Mouse (Mus musculus) midbrain, embryonic 12.5 days (tissue): ENCODE measurements around the gene Ephx4. TPM values are rescaled to one million over a fixed set of nuclear protein-coding genes. Genes with fewer than 3 reads are reported as not detected.
A peak's percentile ranks its signal among the peaks of the same experiment; 100 is the strongest.
"Not testable (repeated sequence)": the region's sequence is repeated elsewhere in the genome, so short reads cannot be mapped to it uniquely, and the experiment has no call there.

Source experiments
- ATAC-seq: fragments of 200-750 bp; cut with Nextera tagmentation; 2 replicates; pipeline ENCODE4 v1.8.0; 2017; ENCODE audit warnings: low read depth, moderate TSS enrichment, moderate library complexity; ENCODE audit not compliant: low FRiP score
- H3K27ac ChIP-seq: fragments of 300-500 bp; sonication (generic); replicated peaks from 2 replicates; pipeline ENCODE4 v1.5.1; 2016; ENCODE audit warnings: mild to moderate bottlenecking
- H3K27me3 ChIP-seq: fragments of 300-500 bp; sonication (generic); 2 replicates; pipeline ENCODE4 v1.6.1; 2016; ENCODE audit warnings: mild to moderate bottlenecking
- H3K36me3 ChIP-seq: fragments of 300-500 bp; sonication (generic); 2 replicates; pipeline ENCODE4 v1.6.1; 2016
- H3K4me1 ChIP-seq: fragments of 300-500 bp; sonication (generic); 2 replicates; pipeline ENCODE4 v1.6.1; 2016
- H3K4me2 ChIP-seq: fragments of 300-500 bp; sonication (generic); replicated peaks from 2 replicates; pipeline ENCODE4 v1.6.1; 2016; ENCODE audit warnings: mild to moderate bottlenecking, moderate library complexity
- H3K4me3 ChIP-seq: fragments of 300-500 bp; sonication (generic); 2 replicates; pipeline ENCODE4 v1.5.1; 2016; ENCODE audit warnings: mild to moderate bottlenecking
- H3K9ac ChIP-seq: fragments of 300-500 bp; sonication (generic); replicated peaks from 2 replicates; pipeline ENCODE4 v1.6.1; 2016; ENCODE audit warnings: mild to moderate bottlenecking, moderate library complexity
- H3K9me3 ChIP-seq: fragments of 300-500 bp; sonication (generic); 2 replicates; pipeline ENCODE4 v1.6.1; 2016; ENCODE audit warnings: mild to moderate bottlenecking
- WGBS: fragments of 180-500 bp; shearing (Covaris S2); methylation state at CpG from one replicate; pipeline ENCODE4 v1.1.7; 2016; 5-methylcytosine and 5-hydroxymethylcytosine counted together
- polyA plus RNA-seq: library from polyadenylated mRNA; unstranded; fragments of >200 nt; fragmentation: Nextera tagmentation; extraction: Ambion mirVana; gene quantifications from 2 replicates; pipeline ENCODE4 v1.2.1, GENCODE M21; 2016

Ephx4 gene
- 0.83 and 0.84 TPM in 2 replicates for polyA plus RNA-seq

DNA sequence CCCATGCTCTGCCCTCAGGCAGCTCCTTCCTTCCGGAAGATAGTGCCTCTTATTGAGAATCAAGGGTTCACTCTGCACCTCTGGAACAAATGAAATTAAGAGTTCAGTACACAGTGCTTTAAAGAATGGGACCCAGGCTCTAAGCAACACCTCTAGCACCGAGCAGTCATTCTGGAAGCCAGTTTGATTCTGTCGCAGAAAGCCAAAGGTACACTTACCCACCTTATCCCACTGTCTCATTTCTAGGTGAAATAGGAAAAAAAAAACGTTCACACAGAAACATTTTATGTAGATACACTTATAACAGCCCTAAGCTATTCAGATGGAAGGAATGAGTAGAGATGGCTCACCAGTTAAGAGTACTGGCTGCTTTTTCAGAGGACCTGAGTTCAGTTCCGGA lies at the start of gene Ephx4:
TSS of gene Ephx4 (plus strand) at position 301 of the 400 bp plus-strand sequence.
- WGBS = 24% methylated on average over 5 of the region's 5 CpGs
- Histone ChIP-seq H3K9me3 (no peaks in the 10 kb centered on the region; the same call in 1 of the 2 replicates), H3K36me3 (no peaks in the 10 kb centered on the region), H3K4me3 (peak within 1 kb of the TSS; percentile 65), H3K4me1 (peaks cover 12% of the 10 kb centered on the region), H3K9ac (peak within 1 kb of the TSS; percentile 58), H3K27ac (no peak within 1 kb of the TSS), H3K27me3 (peaks cover 34% of the 10 kb centered on the region), H3K4me2 (peak within 1 kb of the TSS; percentile 99)
- no peak for ATAC-seq

DNA sequence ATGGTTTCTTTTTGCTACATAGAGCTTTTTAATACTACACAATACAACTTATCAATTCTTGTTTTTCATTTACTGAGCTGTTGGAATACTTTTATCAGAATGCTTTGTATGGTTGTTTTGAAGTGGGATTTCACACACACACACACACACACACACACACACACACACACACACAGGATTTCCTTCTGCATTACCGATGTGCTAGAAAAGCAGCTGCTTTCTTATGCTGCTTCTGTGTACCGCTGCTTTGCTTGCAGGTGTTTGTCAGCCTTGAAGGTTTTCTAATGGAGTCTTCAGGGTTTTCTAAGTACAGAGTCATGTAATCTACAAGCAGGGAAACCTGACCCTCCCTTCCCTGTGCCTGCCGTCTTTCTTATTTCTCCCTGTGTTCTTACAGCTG lies 48.6 kb upstream of the Ephx4 start:
- 68% methylated on average over 3 of the region's 3 CpGs for WGBS
- ATAC-seq = no peak
- Histone ChIP-seq H3K27ac (no peak overlapping the region), H3K4me2 (no peak overlapping the region), H3K36me3 (no peaks in the 10 kb centered on the region), H3K4me1 (no peaks in the 10 kb centered on the region), H3K9ac (no peak overlapping the region), H3K4me3 (no peak overlapping the region), H3K27me3 (no peaks in the 10 kb centered on the region), H3K9me3 (no peaks in the 10 kb centered on the region)

DNA sequence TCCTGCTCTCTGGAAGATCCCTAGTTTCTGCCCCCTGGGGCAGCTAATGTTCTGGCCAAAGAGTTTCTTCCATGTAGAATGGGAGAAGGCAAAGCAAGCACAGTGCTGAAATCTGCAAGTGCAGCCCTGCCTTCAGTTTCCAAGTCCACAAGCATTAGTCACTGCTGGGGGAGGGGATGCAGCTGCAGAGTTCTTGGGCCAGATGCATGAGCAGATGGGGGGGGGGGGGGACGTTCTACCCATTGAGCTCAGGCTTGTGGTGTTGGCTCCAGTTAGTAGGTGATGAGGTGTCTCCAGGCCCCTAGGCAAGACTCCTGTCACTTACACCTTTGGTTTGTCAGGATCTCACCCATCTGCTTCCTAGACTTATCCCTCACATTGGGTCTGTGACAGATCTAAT lies 46.7 kb upstream of the Ephx4 start:
- no peak for ATAC-seq
- no peak overlapping the region for H3K4me3 ChIP-seq
- H3K36me3 ChIP-seq = no peaks in the 10 kb centered on the region
- H3K9ac ChIP-seq = no peak overlapping the region
- no peaks in the 10 kb centered on the region for H3K4me1 ChIP-seq
- H3K27me3 ChIP-seq = no peaks in the 10 kb centered on the region
- no peak overlapping the region for H3K4me2 ChIP-seq
- 27% methylated on average over 1 of the region's 1 CpGs for WGBS
- H3K27ac ChIP-seq = no peak overlapping the region
- H3K9me3 ChIP-seq = no peaks in the 10 kb centered on the region

DNA sequence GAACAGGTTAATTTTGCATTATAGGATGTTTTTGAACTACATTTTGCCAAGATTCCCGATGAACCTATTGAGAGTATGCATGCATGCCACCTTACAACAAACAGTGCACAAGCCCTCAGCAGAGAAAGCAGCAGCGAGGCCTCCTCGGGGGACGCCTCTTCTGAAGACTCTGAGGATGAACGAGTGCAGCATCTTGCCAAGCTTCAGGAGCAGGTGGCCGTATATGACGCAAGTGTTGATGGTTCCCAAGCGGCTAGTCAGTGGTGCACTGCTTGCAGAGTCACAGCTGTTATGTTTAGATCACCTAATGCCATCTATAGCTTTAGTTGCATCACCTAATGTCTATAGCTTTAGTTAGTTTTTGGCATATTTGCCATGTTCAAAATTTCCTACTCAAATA lies 44.8 kb upstream of the Ephx4 start:
- no peaks in the 10 kb centered on the region for H3K36me3 ChIP-seq
- no peak overlapping the region for H3K9ac ChIP-seq
- H3K4me1 ChIP-seq = no peaks in the 10 kb centered on the region
- ATAC-seq = no peak
- no peaks in the 10 kb centered on the region for H3K27me3 ChIP-seq
- no peaks in the 10 kb centered on the region for H3K9me3 ChIP-seq
- H3K4me3 ChIP-seq = no peak overlapping the region
- WGBS = 88% methylated on average over 8 of the region's 8 CpGs
- H3K4me2 ChIP-seq = no peak overlapping the region
- no peak overlapping the region for H3K27ac ChIP-seq

DNA sequence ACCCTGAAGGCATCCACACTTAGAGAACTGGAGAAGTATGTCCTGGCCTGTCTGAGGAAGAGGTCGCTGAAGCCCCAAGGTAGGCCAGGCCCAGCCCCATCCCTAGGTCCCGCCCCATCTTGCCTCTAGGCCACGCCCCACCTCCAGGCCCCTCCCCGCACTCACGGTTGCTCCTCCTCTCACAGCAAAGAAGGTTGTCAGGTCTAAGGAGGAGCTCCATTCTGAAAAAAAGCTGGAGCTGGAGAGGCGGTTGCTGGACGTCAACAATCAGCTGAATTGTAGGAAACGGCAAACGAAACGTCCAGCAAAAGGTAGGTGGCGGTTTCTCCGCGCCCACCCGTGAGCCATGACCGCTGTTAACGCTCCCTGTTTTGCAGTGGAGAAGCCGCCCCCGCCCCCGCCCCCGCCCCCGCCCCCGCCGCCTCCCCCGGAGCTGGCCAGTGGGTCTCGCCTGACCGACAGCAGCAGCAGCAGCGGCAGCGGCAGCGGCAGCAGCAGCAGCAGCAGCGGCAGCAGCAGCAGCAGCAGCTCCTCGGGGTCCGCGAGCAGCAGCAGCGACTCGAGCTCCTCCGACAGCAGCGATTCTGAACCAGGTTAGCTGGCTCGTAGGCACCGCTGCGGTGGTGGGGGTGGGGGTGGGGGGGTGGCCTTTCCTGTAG lies 43.0 kb upstream of the Ephx4 start:
- Histone ChIP-seq H3K36me3 (no peaks in the 10 kb centered on the region), H3K4me3 (peak overlapping the region; percentile 57), H3K9me3 (no peaks in the 10 kb centered on the region), H3K27me3 (no peaks in the 10 kb centered on the region), H3K4me1 (no peaks in the 10 kb centered on the region), H3K9ac (peak overlapping the region; percentile 66), H3K27ac (peak overlapping the region; percentile 81), H3K4me2 (peak overlapping the region; percentile 57)
- peak; percentile 98 for ATAC-seq
- under 1% methylated on average over 30 of the region's 40 CpGs for WGBS

DNA sequence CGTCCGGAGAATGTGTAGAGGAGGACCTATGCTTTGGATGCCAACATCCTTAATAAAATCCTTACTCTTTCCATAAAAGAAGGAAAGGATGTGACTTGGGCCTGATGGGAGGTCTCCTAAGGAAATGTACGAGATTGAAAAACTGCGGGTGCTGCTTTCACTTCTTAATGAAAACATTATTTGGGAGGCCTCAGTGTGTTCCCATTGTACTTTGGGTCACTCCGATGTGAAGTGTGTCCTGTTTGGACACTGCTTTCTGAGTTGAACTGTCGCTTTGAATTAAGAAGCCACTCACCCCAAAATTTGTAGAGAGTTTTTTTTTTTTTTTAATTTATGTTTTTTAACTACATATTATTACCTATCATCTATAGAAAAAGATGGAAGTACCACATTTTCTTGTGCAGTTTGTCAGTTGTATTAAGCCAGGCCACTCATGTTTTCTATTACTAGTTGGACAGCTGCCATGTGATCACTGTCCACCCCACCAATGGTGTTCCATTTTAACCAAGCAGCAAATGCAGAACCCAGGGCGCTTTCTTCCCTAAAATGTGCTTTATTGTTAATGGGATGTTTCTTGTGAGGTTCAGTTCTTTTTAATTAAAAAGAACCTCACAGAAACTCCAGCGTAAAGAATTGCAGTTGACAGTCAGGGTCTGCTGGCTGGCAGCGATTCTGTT lies 42.3 kb upstream of the Ephx4 start:
- H3K4me1 ChIP-seq = no peaks in the 10 kb centered on the region
- peak overlapping the region; percentile 57 for H3K4me2 ChIP-seq

DNA sequence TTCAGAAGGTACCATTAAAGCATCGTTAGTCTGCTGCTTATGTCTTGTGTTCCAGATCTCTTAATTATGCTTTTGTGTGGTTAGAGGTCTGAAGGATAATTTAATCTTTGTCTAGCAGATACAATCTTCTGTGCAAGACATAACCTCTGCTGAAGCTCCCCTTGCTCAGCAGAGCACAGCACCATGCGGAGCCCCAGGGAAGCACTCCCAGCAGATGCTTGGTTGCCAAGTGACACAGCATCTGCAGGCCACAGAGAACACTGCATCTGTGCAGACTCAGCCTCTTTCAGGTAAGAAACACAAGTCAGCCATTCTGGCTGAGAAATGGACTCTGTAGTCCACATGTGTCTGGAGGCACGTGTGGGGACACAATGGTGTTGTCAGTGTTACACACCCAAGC lies 32.5 kb upstream of the Ephx4 start:
- Histone ChIP-seq H3K27me3 (no peaks in the 10 kb centered on the region), H3K4me2 (no peak overlapping the region), H3K9me3 (no peaks in the 10 kb centered on the region), H3K27ac (no peak overlapping the region), H3K4me1 (peaks cover 10% of the 10 kb centered on the region; the same call in 1 of the 2 replicates), H3K9ac (no peak overlapping the region), H3K4me3 (no peak overlapping the region), H3K36me3 (no peaks in the 10 kb centered on the region)
- ATAC-seq = no peak
- WGBS = 77% methylated on average over 3 of the region's 3 CpGs

More for the DNA sequence above, 42.3 kb upstream of the Ephx4 start:
- H3K27me3 ChIP-seq = no peaks in the 10 kb centered on the region
- peak overlapping the region; percentile 57 for H3K4me3 ChIP-seq
- H3K36me3 ChIP-seq = no peaks in the 10 kb centered on the region
- WGBS = 17% methylated on average over 9 of the region's 9 CpGs
- no peaks in the 10 kb centered on the region for H3K9me3 ChIP-seq
- no peak; the same call in none of the 2 replicates for ATAC-seq
- H3K27ac ChIP-seq = peak overlapping the region; percentile 81
- peak overlapping the region; percentile 66 for H3K9ac ChIP-seq

DNA sequence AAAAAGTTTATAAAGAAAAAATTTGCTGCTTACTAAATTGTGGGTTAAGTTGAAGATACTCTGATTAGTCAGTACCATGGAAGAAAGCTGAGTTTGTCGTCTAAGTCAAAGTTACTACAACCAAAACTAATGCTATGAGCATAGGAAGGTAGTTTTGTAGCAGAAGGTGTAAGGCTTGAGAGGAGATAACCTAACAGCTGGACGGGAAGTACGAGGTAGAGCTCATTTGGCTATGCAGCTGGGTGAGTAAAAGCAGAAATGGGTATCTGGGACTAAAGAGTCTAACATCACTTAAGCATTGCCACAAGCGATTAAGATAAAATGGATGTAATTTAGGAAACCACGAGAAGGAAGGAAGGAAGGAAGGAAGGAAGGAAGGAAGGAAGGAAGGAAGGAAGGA lies 31.2 kb upstream of the Ephx4 start:
- H3K4me3 ChIP-seq = no peak overlapping the region
- no peak overlapping the region for H3K27ac ChIP-seq
- no peaks in the 10 kb centered on the region for H3K27me3 ChIP-seq
- H3K9ac ChIP-seq = no peak overlapping the region
- H3K4me2 ChIP-seq = no peak overlapping the region
- H3K4me1 ChIP-seq = peaks cover 10% of the 10 kb centered on the region; the same call in 1 of the 2 replicates
- no peak for ATAC-seq
- 90% methylated on average over 5 of the region's 5 CpGs for WGBS
- H3K36me3 ChIP-seq = no peaks in the 10 kb centered on the region
- H3K9me3 ChIP-seq = no peaks in the 10 kb centered on the region

DNA sequence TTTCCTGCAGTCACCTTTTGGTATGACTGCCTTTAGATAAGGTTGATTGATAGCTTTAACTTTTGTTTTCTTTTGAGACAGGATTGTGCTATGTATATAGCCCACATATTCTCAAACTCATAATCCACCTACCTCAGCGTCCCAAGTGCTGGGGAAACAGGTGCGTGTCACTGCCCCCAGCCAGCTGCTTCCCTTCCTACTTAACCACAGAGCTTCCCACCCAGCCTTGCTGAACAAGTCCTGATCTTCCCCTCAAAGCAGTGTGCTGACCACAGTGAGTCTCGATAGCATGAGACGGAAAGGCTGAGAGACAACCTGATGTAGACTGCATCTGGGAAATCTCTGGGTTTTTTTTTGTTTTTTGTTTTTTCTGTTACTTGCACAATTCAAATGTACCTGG lies 29.3 kb upstream of the Ephx4 start:
- no peaks in the 10 kb centered on the region for H3K9me3 ChIP-seq
- H3K27ac ChIP-seq = no peak overlapping the region
- 98% methylated on average over 4 of the region's 4 CpGs for WGBS
- ATAC-seq = no peak
- H3K4me3 ChIP-seq = no peak overlapping the region
- H3K36me3 ChIP-seq = 0 out of 2 replicates have a peak, but pooled peaks cover 3% of the 10 kb centered on the region
- peaks cover 10% of the 10 kb centered on the region; the same call in 1 of the 2 replicates for H3K4me1 ChIP-seq
- no peak overlapping the region for H3K4me2 ChIP-seq
- no peaks in the 10 kb centered on the region for H3K27me3 ChIP-seq
- H3K9ac ChIP-seq = no peak overlapping the region

DNA sequence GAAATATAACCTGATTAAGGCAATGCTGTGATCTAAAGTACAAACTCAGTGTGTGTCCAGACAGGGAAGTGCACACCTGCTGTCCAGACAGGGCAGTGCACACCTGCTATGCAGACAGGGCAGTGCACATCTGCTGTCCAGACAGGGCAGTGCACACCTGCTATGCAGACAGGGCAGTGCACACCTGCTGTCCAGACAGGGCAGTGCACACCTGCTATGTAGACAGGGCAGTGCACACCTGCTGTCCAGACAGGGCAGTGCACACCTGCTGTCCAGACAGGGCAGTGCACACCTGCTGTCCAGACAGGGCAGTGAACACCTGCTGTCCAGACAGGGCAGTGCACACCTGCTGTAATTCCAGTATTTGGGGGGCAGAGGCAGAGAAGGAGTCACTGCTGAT lies 16.1 kb upstream of the Ephx4 start:
- ATAC-seq, H3K9ac ChIP-seq, H3K9me3 ChIP-seq, H3K4me1 ChIP-seq, H3K4me3 ChIP-seq, H3K27me3 ChIP-seq, H3K36me3 ChIP-seq, H3K27ac ChIP-seq, H3K4me2 ChIP-seq: not testable (repeated sequence)

DNA sequence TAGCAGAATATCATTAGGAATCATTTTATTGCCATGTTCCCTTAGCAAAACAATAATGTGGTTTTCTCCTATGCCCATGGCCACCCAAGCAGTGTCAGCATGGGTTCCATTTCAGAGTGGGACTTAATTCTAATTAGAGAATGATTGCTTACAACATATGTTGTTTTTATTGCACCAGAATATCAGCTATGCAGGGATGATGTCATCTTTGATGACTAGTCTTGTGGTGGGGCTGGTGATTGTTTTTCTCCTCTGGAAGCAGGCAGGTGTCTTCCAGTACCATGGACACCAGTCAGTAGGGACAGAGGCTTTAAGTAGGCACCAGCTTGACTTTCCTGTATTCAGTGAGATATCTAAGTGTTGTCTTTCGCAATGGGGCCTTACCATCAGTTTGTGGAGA lies 14.7 kb upstream of the Ephx4 start:
- no peak overlapping the region for H3K4me3 ChIP-seq
- no peak overlapping the region for H3K4me2 ChIP-seq
- no peak overlapping the region for H3K9ac ChIP-seq
- H3K9me3 ChIP-seq = no peaks in the 10 kb centered on the region
- ATAC-seq = no peak
- no peaks in the 10 kb centered on the region for H3K36me3 ChIP-seq
- H3K4me1 ChIP-seq = no peaks in the 10 kb centered on the region
- WGBS = 75% methylated on average over 1 of the region's 1 CpGs
- H3K27me3 ChIP-seq = no peaks in the 10 kb centered on the region
- no peak overlapping the region for H3K27ac ChIP-seq

DNA sequence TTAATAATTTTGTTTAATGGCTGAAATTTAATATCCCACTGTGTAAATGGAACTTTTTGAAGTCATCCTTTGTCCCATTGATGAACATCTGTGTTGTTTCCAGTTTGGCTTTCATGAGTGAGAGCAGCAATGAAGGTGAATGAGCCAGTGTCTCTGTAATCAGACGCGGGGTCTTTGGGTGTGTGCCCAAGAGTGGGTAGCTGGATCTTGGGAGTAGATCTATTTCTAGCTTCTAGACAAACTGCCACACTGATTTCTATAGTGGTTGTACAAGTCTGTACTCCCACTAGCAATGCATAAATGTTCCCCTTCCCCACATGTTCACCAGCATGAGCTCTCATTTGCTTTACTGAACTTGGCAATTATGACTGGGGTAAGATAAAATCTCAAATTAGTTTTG lies 13.2 kb upstream of the Ephx4 start:
- H3K9me3 ChIP-seq = no peaks in the 10 kb centered on the region
- no peak overlapping the region for H3K4me2 ChIP-seq
- ATAC-seq = no peak
- no peaks in the 10 kb centered on the region for H3K4me1 ChIP-seq
- H3K36me3 ChIP-seq = no peaks in the 10 kb centered on the region
- H3K4me3 ChIP-seq = no peak overlapping the region
- WGBS = 90% methylated on average over 2 of the region's 2 CpGs
- no peak overlapping the region for H3K27ac ChIP-seq
- H3K9ac ChIP-seq = no peak overlapping the region
- H3K27me3 ChIP-seq = no peaks in the 10 kb centered on the region
